Mouse (Mus musculus) layer of hippocampus, adult 9-11 months (tissue): ENCODE data around the gene Rhbdl1.
A peak's percentile ranks its signal among the peaks of the same experiment; 100 is the strongest.
"Not testable (repeated sequence)": the region's sequence is repeated elsewhere in the genome, so short reads cannot be mapped to it uniquely, and the experiment has no call there.

Experiments
- DNase-seq: peaks from one replicate; pipeline ENCODE4 v3.0.0; 2022

Gene Rhbdl1

DNA sequence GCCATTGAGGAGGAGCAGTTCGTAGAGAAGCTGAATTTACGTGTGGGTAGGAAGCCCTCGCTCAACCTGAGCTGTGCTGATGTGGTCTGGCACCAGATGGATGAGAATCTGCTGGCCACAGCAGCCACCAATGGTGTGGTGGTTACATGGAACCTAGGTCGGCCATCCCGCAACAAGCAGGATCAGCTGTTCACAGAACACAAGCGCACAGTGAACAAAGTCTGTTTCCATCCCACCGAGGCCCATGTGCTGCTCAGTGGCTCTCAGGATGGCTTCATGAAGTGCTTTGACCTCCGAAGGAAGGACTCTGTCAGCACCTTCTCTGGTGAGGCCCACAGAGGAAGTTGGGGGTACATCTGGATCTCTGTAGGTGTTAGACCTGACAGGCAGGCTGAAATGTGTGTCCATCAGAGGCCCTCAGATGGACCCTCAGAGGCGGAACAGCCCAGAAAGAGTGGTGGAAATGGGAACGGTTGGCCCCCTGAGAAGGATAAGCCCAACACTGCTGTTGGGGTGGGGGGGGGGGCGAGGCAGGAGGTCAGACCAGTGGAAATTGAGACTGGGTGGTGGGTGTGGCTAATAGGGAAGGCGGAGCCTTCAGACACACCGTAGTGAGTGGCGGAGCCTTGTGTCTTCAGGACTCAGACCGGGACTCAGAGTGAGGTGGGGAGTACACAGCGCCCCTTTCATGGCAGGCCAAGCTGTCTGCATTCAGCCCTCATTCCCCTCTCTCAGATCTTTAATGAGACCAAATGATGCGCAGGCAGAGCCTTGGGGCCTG, 12.5 kb downstream of the Rhbdl1 start:
- no peak for DNase-seq

DNA sequence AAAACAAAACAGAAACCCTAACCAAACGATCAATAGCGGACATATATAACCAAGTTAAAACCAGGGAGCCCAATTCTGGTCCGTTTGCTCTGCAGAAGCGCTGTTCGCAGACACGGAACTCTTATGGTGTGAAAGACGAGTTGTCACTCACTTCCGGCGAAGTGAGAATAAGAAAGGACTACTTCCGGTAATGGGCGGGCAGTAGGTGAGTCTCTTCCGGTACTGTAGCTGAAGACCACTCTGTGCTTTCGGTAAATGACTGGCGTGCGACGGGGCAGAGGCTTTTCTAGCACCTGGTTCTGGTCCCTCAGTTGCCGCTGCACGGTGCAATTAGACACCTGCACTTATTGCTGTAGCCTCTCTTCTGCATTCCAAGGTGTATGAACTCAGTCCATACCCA, 13.6 kb downstream of the Rhbdl1 start, which contains the start of gene Wdr24:
TSS of gene Wdr24 (plus strand) at position 176 of the 400 bp plus-strand sequence.
- DNase-seq = peak; percentile 85

DNA sequence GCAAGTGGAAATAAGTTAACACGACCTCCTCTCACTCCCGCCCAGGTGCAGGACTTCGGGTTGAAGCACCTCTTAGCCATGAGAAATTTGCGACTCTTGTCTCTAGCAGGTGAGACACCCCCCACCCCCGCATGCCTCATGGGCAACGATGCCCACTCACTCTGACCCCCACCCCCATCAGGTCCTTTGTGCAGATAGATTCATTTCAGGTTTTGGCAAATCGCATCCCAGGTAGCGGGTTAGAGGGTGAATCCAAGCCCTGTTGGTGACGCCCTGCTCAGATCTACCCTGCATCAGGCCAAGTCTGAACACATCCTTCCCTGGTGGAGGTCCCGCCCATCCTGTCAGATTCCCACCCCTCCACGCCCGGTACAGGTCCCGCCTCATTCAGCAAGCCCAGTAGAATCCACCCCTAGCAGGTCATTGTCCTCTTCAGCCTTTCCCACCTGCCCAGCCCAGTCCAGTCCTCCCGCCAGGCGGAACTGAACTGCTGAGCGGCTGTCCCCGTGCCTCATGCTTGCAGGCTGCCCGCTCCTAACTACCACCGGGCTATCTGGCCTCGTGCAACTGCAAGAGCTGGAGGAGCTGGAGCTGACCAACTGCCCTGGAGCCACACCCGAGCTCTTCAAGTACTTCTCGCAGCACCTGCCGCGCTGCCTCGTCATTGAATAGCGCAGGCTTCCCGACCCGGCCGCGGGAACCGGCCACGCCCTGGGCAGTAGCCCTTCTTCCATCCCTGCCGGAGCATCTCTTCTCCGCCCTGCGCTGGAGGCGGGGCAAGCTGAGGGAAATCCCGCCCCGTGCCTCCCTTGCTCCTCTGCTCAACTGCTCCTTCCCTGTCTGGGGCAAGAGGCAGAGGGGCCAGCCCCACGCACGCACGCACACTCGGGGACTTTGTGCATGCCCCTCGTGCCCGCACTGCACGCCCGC, 18.0 kb downstream of the Rhbdl1 start:
- DNase-seq = no peak

DNA sequence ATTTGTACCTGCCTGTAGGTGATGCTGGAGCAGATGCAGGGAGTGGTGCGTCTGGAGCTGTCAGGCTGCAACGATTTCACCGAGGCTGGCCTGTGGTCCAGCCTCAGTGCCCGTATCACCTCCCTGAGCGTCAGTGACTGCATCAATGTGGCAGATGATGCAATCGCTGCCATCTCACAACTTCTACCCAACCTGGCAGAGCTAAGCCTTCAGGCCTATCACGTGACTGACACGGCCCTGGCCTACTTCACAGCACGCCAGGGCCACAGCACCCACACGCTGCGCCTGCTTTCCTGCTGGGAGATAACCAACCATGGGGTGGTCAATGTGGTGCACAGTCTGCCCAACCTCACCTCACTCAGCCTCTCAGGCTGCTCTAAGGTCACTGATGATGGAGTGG, 19.4 kb downstream of the Rhbdl1 start:
- no peak for DNase-seq

DNA sequence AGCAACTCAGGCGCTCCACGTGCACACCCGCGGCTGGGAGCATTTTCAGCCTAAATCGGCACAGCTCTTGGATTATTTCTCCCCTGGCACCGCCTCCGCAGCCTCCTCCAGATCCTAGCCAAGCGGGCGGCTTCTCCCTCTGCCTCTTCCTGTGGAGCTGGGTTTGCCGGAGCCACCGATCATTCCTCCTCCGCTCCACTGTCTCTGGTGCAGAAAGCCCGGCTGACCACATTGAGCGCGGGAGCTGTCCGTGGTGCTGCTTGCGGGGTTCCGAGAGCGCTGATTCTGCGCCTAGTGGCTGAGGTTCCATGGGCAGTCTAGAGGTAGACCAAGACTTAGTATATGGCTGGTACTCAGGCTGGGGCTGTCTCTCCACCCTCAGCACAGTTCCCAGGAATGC, 23.6 kb downstream of the Rhbdl1 start:
- DNase-seq = peak; percentile 89

DNA sequence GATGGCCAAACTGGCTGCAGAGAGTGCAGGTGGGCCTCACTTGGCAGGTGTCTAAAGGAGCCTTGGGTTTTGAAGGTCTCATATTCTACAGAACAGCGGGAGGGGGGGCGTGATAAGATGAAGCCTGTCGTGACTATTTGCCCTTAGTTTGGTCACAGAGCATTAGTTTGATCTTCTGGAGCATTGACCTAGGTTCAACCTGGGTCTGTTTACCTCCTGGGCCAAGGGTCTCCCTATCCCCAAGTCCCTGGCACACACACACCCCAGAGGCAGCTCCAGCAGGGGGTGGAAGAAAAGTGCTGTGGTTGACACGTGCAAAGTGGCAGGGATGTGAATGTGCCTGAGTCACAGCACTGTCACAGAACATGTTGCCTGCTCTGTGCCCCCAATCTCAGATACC, 26.2 kb downstream of the Rhbdl1 start:
- DNase-seq = no peak

DNA sequence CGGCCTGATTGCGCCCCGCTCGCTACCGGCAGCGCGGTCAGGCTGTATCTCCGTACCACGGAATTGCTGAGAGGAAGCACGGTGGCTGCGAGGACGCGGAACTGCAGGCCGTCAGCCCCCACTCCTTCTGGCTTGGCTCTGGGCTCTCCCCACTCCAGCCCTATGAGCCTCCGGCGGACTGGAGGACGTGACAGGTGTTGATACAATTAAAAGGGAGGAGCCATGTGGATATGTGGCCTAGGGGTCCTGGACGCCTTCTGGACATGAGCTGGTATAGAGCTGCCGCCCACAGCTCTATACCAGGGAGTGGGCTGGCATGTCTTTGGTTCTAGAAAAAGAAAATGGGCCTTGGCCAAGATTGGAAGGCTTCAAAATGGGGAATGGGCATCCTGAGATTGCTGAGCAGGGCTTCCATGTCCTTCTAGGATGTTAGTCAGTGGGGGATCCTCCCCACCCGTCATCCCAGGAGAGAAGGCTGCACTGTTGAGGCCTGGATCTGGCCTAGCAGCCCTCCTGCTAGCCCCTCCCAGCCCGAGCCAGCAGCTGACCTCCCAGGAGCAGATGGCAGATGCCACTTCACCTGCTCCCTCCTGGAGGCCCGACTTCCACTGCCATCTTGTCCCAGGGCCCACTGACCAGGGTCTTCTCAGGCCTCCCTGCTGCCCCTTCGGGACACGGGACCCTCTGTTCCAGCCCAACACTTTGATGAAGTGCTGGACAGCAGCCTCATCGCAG, 27.3 kb downstream of the Rhbdl1 start:
- no peak for DNase-seq

DNA sequence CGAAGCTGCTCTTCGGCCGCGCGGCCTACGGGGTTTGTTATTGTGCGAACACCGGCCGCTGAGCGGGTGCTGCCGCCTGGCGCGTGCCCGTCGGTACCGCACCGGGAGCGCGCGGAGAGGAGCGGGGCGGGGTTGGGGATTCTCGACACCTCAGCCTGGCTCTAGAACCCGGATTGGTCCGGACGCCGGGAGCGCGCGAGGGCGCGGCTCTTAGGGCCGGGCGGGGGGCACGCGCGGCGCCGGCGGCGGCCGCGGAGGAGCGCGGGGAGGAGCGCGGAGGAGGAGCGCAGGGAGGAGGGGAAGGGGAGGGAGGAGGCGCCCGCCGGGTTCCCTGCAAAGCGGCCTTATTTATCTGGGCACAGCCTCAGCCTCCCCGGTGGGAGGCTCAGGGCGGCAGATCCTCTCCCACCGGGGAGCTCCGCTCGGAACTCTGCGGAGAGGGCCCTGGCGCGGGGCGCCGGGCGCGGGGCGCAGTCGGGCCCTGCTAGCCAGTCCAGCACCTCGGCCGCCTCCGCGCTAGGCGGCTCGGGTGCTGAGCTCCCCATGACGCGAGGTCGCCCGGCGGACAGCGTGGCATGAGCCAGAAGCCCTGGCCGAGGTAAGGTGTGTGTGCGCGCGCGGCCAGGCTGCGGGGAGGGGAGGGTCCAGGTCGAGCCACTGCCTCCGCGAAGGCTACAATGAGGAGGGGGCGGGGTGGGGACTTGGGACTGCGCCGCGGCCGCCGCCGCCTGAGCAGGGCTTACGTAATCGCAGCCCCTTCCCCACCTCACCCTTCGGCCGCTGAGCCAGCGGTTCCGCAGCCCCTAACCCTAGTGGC, 28.1 kb downstream of the Rhbdl1 start, which contains the start of gene Fbxl16:
TSS of gene Fbxl16 (plus strand) at position 297 of the 817 bp plus-strand sequence.
- DNase-seq = peak; percentile 92

DNA sequence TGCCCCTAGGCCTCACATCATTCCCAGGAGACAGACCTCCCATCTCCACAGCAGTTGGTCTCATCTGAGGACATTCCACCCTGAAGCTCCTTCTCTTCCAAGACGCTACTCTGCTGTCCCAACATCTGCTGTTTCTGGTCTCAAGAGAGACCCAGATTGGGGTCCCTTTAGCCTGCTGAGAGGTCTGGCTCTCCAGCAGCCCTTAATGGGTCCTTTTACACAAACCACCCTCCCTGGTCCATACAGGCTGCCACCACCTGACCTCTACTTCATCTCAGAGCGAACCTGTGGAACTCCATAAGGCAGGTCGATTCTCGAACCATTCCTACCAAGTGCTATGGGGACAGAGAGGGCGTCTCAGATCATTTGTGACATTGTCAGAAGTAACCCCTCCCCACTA, 29.1 kb downstream of the Rhbdl1 start:
- DNase-seq = no peak

DNA sequence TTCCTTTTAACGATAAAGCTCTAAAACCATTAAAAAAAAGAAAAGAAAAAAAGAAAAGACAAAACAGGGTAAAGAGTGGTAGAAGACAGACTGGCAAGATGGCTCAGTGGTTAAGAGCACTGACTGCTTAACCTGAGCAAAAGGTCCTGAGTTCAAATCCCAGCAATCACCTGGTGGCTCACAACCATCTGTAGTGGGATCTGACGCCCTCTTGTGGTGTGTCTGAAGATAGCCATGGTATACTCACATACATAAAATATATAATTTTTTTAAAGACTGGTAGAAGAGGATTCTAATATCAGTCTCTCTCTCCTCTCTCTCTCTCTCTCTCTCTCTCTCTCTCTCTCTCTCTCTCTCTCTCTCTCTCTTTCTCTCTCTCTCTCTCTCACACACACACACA, 29.6 kb downstream of the Rhbdl1 start:
- DNase-seq = not testable (repeated sequence)

DNA sequence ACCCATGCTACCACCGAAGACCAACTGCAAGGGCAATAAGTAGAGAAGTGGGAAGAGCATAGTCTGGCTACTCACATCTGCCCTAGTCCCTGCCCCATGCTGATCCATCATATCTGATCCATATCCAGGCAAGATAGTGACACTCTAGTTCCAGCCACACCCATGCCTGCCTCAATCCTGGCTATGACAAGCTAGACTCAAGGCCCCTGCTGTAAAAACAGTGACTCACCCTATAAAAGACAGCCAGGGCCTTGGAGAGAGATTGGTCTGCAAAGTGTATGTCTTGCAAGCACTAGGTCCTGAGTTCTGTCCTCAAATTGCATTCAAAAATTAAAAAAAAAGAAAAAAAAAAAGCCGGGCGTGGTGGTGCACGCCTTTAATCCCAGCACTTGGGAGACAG, 30.6 kb downstream of the Rhbdl1 start:
- DNase-seq = no peak

DNA sequence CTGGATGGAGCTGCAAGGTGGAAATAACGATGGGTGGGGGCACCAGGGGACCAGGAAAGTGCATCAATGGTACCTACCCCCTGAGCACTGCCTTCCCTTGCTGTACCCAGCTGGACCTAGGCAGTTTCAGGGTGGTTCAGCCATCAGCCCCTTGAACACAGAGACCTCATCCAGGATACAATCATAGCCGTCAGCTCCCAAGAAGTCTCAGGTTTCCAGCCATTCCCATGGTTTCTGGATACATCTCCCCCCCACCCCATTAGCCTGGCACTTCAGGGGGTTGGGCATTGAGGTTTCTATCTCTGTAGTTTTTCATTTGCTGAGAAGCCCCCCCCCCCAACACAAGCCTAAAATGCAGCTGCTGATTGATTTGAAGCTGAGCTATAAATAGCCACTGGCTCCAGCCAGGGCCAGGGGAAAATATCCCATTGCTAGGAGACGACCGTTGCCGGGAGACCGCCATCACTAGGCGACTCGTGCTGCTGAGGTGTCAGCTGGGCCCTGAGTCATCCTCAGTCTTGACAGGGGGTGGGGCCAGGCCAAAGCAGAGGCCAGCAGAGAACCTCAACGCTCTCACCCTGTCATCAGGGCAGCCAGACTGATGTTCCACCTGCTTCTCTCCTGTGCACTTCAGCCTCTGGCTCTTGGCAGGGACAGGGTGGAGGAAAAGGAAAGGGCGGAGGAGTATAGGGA, 34.1 kb downstream of the Rhbdl1 start:
- peak; percentile 94 for DNase-seq

DNA sequence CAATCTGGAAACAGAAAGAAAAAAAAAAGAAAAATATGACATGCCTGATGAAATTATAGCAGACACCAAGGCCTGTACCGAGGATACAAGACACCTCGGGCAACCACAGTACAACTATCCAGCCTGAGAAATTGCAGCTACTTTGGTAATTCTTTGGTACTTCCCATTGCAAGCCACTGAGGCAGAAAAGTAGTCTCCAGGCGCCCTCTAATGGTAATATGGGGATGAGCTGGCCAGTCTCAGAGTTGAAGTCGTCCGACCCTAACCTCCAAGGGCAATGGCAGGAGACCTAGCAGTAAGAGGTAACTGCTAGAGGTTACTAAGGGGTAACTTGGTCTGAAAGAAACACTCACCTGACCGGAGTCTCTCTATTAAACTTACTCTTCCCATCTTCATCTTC, 36.1 kb downstream of the Rhbdl1 start:
- peak; percentile 64 for DNase-seq

DNA sequence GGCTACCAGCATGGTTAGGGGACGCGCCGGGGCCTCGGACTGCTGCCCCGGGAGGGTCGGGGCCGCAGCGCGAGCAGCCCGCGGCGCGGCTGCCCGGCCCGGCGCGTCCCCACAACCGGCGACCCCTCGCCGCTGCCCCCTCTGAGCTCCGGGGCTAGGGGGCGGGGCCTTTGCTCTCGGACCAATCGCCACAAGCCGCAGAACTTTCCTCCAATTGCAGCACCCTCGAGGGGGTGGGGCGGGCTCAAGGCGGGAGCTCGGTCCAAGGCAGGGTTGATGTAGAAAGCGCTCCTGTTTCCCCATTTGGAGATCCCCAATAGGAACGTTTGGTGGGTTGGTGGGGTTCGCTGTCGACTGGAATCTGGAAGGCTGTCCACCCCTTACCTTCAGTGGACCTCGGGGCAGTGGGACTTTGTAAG, 40.1 kb downstream of the Rhbdl1 start, which contains the start of gene Metrn:
TSS of gene Metrn (minus strand) at position 186 of the 419 bp plus-strand sequence.
- peak; percentile 83 for DNase-seq

DNA sequence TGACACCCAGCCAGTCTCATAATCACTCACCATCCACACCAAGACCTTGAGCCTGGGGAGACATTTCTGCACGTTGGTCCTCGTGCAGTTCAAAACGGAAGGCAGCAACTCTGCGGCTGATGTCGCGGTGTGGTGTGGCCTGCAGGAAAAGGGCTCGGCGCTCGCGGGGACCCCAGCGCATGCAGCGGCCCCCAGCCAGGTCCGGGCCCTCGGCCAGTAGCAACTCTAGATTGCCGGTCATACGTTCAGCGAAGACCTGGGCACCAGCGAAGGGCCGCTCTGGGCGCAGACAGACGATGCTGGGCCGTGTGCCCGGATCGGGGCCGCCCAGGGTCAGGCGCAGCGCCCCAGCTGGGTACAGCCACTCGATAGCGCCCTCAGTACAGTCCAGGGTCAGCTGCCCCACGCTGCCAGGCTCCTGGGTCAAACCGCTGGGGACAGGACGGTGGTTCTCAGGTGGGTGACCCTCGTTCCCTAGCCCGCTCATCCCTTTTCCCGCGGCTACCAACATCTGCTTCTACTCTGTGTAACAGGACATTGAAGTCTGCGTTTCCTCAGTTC, 40.8 kb downstream of the Rhbdl1 start:
- no peak for DNase-seq

DNA sequence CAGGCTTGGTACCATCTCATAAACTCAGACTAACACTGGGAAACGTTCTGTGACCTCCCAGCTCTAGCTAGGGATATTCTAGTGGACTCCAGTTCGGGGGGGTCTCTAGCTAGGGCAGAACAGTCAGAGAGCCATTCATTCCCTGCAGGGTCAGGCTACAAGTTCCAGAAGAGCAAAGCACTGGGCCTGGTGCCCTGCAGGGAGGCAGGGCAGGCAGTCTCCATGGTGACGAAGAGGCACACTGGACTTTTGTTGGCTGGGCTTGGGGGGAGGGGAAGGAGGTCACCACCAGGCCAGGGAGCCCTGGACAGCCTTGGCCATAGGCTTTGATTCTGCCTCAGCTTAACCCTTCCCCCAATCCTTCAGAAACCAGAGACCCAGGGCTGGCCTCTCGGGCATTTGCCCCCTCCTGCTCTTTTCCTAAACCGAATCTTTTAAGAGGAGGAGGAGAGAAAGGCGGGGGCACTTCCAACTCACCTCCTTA, 41.4 kb downstream of the Rhbdl1 start, which contains the start of gene AC134908.4:
TSS of gene AC134908.4 (minus strand) at position 51 of the 484 bp plus-strand sequence.
- DNase-seq = peak; percentile 91

DNA sequence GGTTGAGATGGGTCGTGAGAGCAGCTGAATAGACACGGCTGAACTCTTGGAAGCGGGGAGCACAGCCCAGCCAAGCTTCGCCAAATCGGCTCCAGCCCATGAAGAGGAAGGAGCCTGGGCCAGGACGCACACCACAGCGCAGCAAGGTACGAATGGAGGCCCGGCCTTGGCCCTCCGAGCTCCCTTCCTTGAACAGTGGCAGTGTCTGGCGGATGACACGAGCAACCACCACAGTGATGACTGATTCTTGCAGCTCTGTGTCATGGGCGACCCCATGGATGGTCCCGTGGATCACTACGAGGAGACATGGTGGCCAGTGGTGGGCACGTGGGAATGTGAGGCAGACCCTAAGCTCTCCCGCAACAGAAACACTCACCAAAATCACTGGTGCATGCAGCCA, 42.1 kb downstream of the Rhbdl1 start:
- no peak for DNase-seq

DNA sequence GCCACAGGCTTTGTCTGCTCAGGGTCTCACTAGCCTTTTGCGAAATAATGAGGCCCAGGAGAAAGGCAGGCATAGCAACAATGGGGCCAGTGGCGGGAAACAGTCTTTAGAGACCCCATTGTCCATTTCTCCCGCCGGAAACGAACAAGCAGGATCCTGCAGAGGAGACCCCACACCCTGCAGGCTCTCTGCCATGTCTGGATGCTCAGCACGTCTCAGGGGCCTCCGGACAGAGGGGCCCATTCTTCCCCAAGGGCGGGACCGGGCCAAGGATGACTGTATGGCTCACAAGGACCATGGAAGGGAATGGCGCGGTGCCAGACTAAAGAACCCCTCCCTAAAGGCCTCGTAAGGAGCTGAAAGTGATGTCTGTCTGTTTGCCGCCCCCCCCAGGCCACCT, 42.9 kb downstream of the Rhbdl1 start:
- DNase-seq = no peak

DNA sequence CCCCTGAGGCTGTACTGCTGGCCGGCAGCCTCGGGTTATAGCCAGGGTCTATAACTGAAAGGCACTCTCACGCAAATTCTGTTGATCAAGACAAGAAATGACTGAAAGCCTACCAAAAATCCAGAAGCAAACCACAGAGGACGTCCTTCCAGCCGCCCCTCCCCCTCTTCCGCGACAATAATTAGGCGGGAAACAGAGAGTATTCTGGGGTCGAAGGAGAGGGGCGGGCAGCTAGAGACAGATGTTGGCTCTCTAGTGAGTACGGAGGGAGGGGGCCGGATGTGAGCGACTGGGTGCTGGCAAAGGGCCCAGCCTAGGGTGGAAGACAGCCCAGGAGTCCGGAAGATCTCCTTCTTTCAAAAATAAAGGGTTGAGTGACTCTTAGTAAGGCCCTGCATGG, 44.5 kb downstream of the Rhbdl1 start, which contains the start of gene Fam173a:
TSS of gene Fam173a (minus strand) at position 287 of the 400 bp plus-strand sequence.
- peak; percentile 84 for DNase-seq

DNA sequence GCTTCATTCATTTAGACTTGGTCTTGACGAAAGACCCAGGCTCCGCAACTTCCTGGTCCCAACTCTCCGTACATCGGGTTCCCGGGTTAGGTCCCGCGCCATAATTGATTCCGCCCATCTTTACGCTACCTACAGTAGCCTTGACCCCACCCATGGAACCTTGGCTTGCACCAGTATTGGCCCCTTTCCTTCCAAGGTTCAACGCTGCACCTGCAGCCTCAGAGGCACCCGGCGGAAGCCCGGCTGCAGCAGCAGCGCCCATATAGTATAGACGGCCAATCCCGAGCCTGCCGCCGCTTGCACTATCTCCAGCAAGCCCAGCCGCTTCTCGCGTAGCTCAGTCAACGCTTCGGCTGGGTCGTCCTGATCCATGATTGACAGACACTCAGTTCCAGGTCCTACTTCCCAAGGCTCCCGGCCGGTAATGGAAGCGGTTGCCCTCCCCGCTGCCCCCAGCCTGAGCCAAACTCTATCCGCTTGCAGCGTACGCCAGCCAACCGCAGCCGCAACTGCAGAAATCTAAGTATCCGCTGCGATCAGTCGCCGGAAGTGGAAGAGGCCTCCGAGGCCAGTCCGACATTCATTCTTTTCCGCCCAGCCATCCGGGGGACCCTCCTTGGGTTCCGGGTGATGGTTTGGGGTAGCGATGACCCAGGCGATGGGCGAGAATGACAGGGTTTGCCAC, 45.1 kb downstream of the Rhbdl1 start:
- peak; percentile 79 for DNase-seq
